Mouse (Mus musculus) bone marrow macrophage, adult 2 months (primary cell): ENCODE results near the gene Srpk1.

Source experiments
- CTCF ChIP-seq: IDR thresholded peaks from 2 replicates; pipeline ENCODE4 v1.5.1; 2012; ENCODE audit warnings: low read depth, mild to moderate bottlenecking, low read length, moderate library complexity
- POLR2A ChIP-seq: IDR thresholded peaks from 2 replicates; pipeline ENCODE4 v1.6.1; 2012; ENCODE audit warnings: mild to moderate bottlenecking, low read depth, low read length, borderline replicate concordance

DNA sequence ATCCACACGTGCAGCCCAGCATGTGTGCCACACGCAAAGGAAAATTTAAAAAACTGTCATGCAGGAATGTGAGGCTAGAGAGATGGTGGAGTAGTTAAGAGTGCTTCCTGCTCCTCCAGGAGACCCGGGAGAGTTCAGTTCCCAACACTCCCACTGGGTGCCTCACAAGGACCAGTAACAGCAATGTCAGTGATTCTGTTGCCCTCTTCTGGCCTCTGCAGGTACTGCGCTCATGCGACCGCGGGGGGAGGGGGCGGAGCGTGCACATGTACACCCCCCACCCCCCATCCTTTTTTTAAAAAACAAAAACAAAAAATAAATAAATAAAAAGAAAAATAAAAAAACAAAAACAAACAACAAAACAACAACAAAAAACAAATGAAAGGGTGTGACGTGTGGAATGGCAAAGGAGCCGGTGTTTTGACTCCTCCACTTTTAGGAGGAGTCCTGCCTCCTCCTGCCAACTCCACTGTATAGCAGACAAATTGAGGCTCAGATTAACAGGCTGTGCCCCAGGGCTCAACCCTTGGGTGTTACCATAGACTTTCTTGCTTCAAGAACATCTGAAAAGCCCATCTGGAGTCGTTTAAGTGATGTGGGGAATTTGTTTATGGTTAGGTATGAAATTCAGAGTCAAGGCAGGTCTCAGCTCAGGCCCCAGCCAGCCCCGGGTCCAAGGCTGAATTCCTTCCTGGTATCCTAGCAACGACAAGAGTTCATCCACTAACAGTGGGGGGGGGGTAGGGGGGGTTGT is 69.3 kb downstream of the Srpk1 start:
- TF ChIP-seq POLR2A (no peak), CTCF (peak; percentile 57; the same call in 1 of the 2 replicates)
